Mouse (Mus musculus) heart, postnatal 0 days (tissue): ENCODE data around the gene Nme3. TPM values are rescaled to one million over a fixed set of nuclear protein-coding genes. Genes with fewer than 3 reads are reported as not detected.

Experiments used
- ATAC-seq: fragments of 200-750 bp; cut with Nextera tagmentation; 2 replicates; pipeline ENCODE4 v1.8.0; 2017; ENCODE audit warnings: low read depth, moderate number of reproducible peaks, moderate library complexity; ENCODE audit not compliant: insufficient read depth
- DNase-seq: peaks from one replicate; pipeline ENCODE4 v3.0.0-alpha.2; 2016; ENCODE audit warnings: low spot score
- H3K27ac ChIP-seq: fragments of 300-500 bp; sonication (generic); 2 replicates; pipeline ENCODE4 v1.5.1; 2014; ENCODE audit warnings: low read depth, mild to moderate bottlenecking
- H3K27me3 ChIP-seq: fragments of 300-500 bp; sonication (generic); 2 replicates; pipeline ENCODE4 v1.6.1; 2014; ENCODE audit warnings: low read length, mixed read lengths; ENCODE audit not compliant: control insufficient read depth, insufficient read depth
- H3K36me3 ChIP-seq: fragments of 300-500 bp; sonication (generic); replicated peaks from 2 replicates; pipeline ENCODE4 v1.6.1; 2014; ENCODE audit warnings: low read length, mixed read lengths; ENCODE audit not compliant: control insufficient read depth, insufficient read depth
- H3K4me1 ChIP-seq: fragments of 300-500 bp; sonication (generic); 2 replicates; pipeline ENCODE4 v1.6.1; 2014; ENCODE audit warnings: antibody characterized with exemption; ENCODE audit not compliant: control insufficient read depth, insufficient read depth
- H3K4me2 ChIP-seq: fragments of 300-500 bp; sonication (generic); 2 replicates; pipeline ENCODE4 v1.6.1; 2014; ENCODE audit warnings: low read depth, mild to moderate bottlenecking, low read length, moderate library complexity
- H3K4me3 ChIP-seq: fragments of 300-500 bp; sonication (generic); 2 replicates; pipeline ENCODE4 v1.5.1; 2014; ENCODE audit warnings: low read depth, low read length
- H3K9ac ChIP-seq: fragments of 300-500 bp; sonication (generic); replicated peaks from 2 replicates; pipeline ENCODE4 v1.6.1; 2014; ENCODE audit warnings: low read depth, low read length, mixed read lengths
- H3K9me3 ChIP-seq: fragments of 300-500 bp; sonication (generic); replicated peaks from 2 replicates; pipeline ENCODE4 v1.6.1; 2016; ENCODE audit warnings: low read length; ENCODE audit not compliant: control insufficient read depth
- CTCF ChIP-seq: IDR thresholded peaks from 2 replicates; pipeline ENCODE4 v1.5.1; 2016; ENCODE audit warnings: antibody characterized with exemption, control low read depth, low read depth
- EP300 ChIP-seq: IDR thresholded peaks from 2 replicates; pipeline ENCODE4 v1.6.1; 2016; ENCODE audit warnings: antibody characterized with exemption, low read depth
- WGBS: fragments of 180-500 bp; shearing (Covaris S2); extraction: QIAGEN DNeasy Blood & Tissue Kit; methylation state at CpG from one replicate; pipeline ENCODE4 v1.1.7; 2014; 5-methylcytosine and 5-hydroxymethylcytosine counted together
- polyA plus RNA-seq: library from polyadenylated mRNA; unstranded; fragments of >200 nt; fragmentation: Nextera tagmentation; extraction: Ambion mirVana; gene quantifications from 2 replicates; pipeline ENCODE4 v1.2.1, GENCODE M21; 2015
- total RNA-seq: library from RNA; depleted of rRNA; stranded (reverse); fragments of >200 nt; gene quantifications from 2 replicates; pipeline ENCODE4 v1.2.3, GENCODE M21; 2014; ENCODE audit warnings: low replicate concordance

The Nme3 gene
- total and polyA plus RNA-seq, 2 experiments from 2014 or later, result 40.8 to 58.4 TPM

DNA sequence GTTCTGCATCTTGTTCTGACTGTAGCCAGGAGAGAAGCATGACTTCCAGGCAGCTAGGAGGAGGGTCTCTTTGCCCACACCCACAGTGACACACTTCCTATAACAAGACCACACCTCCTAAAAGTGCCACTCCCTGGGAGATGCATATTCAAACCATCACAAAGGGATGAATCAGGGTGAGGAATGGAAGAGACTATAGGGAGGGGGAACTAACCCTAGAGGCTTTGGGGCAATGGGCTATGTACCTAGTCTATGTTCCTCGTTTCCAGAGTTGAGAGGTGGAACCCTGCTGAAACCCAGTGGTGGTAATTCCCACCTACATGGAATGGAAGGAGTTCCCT, 21.9 kb upstream of the Nme3 start:
- ATAC-seq, result no peak
- TF ChIP-seq EP300 (no peak), CTCF (no peak)

DNA sequence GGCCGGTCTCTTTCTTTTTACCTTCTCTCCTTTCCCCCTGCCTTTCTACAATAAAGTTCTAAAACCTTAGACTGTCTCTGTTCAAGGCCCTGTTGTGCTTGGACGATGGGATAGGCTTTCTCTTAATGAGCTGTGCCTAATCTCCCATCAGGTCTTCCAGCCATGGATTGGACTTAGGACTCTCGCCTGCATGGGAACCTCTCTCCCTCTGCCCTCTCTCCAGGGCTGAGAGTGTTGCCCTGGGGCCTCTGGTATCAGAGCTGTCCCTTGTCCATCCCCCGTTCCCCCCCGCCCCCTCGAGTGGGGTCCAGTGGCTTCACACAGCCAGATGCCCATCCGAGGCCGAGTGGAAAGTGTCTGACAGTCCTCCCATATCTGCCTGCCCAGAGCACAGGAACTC, 21.3 kb upstream of the Nme3 start:
- H3K36me3 ChIP-seq, result no peaks in the 10 kb centered on the region
- no peaks in the 10 kb centered on the region for H3K4me1 ChIP-seq
- H3K27me3 ChIP-seq, result no peaks in the 10 kb centered on the region
- no peak overlapping the region for H3K9ac ChIP-seq
- DNase-seq, result no peak
- TF ChIP-seq EP300, result no peak
- TF ChIP-seq CTCF, result no peak
- no peaks in the 10 kb centered on the region for H3K9me3 ChIP-seq
- H3K27ac ChIP-seq, result no peak overlapping the region
- no peak for ATAC-seq
- no peak overlapping the region for H3K4me2 ChIP-seq
- 60% methylated on average over 8 of the region's 8 CpGs for WGBS
- H3K4me3 ChIP-seq, result no peak overlapping the region

More for the DNA sequence above, 21.9 kb upstream of the Nme3 start:
- Histone ChIP-seq H3K36me3 (no peaks in the 10 kb centered on the region), H3K9me3 (no peaks in the 10 kb centered on the region), H3K4me2 (no peak overlapping the region), H3K27me3 (no peaks in the 10 kb centered on the region), H3K9ac (no peak overlapping the region), H3K4me1 (no peaks in the 10 kb centered on the region), H3K27ac (no peak overlapping the region), H3K4me3 (no peak overlapping the region)
- no peak for DNase-seq
- WGBS, result 21% methylated on average over 1 of the region's 1 CpGs

DNA sequence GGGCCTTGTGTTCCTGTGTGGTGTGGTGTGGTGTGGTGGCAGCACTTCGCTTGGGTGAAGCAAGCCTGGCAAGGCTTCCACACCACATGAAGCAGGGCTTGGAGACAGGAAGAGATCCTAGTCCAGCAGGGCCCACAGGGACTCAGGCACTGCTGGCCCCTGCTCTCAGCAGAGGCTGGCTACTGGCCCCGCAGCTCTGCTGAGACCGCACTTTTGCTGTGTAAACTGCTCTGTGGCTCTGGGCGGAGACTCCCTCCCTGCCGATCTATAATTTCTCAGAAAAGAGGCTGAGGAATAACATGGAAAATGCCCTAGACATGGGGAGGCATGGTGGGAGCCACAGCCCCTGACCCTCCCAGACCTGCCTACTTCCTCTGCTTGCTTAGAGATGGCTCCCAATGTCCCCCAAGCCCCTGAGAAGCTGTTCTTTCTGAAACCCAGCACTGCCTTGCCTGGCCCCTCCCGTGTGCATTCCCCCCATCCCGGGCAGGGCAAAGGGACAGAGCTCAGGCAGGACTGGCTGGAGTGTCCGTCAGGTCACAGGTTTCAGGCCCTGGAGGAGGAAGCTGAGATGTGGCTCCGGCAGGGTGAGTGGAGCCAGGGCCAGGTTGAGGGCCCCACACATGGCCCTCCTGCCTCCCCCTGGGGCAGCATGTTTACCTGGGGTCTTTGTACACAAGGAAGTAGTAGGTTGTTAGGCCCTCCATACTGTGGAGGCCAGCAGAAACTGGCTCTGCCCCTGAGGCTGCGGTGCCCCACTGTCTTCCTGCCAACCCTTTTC, 18.8 kb upstream of the Nme3 start:
- WGBS, result 56% methylated on average over 10 of the region's 10 CpGs
- Histone ChIP-seq H3K9ac (0 out of 2 replicates have a peak overlapping the region, but pooled peaks have one; percentile 28), H3K4me3 (no peak overlapping the region), H3K27ac (no peak overlapping the region), H3K36me3 (no peaks in the 10 kb centered on the region), H3K4me2 (no peak overlapping the region), H3K4me1 (no peaks in the 10 kb centered on the region), H3K27me3 (no peaks in the 10 kb centered on the region), H3K9me3 (no peaks in the 10 kb centered on the region)
- ATAC-seq, result no peak
- DNase-seq, result no peak
- TF ChIP-seq CTCF, result no peak
- no peak for TF ChIP-seq EP300

DNA sequence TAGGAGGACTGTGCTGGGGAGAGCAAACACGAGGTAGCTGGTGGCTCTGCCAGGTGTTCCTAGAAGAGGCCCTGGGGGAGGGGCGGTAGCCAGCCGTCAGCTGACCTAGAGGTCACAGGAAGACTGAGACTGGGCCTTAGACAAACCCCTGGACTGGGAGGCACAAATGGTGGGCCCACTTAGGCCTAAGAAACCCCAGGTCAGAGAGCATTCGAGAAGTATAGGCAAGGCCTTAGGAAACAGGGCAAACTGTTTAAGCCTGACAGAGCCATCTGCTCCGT, 18.2 kb upstream of the Nme3 start:
- TF ChIP-seq CTCF (no peak), EP300 (no peak)
- 40% methylated on average over 5 of the region's 5 CpGs for WGBS
- DNase-seq (no peak), ATAC-seq (no peak)
- H3K27ac ChIP-seq, result no peak overlapping the region
- no peaks in the 10 kb centered on the region for H3K27me3 ChIP-seq
- H3K9me3 ChIP-seq, result no peaks in the 10 kb centered on the region
- no peak overlapping the region for H3K4me3 ChIP-seq
- H3K36me3 ChIP-seq, result peaks cover 3% of the 10 kb centered on the region
- H3K4me2 ChIP-seq, result no peak overlapping the region
- H3K9ac ChIP-seq, result 0 out of 2 replicates have a peak overlapping the region, but pooled peaks have one; percentile 28
- H3K4me1 ChIP-seq, result no peaks in the 10 kb centered on the region

DNA sequence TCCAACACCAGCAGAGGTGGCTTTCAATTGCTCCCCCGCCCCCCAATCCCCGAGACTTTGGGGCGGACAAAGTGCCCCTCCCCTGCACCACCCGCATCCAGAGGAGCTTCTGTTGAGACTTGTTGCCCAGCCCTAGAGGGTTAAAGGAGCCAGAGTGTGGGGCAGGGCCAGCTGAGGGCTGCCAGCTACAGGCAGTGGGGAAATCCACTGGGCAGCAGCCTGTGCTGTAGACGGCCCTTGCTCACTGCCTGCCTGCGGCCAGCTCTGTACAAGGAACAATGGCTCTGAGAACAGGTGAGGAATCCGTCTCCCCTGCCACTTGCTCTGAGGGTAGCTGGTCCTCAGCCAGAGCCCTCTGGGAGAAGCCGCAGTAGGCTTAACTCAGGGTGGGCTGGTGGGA, 17.8 kb upstream of the Nme3 start:
- TF ChIP-seq CTCF, result no peak
- TF ChIP-seq EP300, result no peak
- Histone ChIP-seq H3K36me3 (peaks cover 7% of the 10 kb centered on the region), H3K4me1 (no peaks in the 10 kb centered on the region), H3K9ac (no peak overlapping the region), H3K27me3 (no peaks in the 10 kb centered on the region), H3K4me2 (no peak overlapping the region), H3K4me3 (no peak overlapping the region), H3K9me3 (no peaks in the 10 kb centered on the region), H3K27ac (no peak overlapping the region)
- 71% methylated on average over 8 of the region's 8 CpGs for WGBS
- no peak for DNase-seq
- ATAC-seq, result no peak
